Mouse (Mus musculus): Measurements from ENCODE around the gene Ddx49. TPM values are rescaled to one million over a fixed set of nuclear protein-coding genes. Genes with fewer than 3 reads are reported as not detected.
A peak's percentile ranks its signal among the peaks of the same experiment; 100 is the strongest.

Gene Ddx49
- total and polyA plus RNA-seq, 3 experiments: 64.9 to 98.4 (median 77.3) TPM

DNA sequence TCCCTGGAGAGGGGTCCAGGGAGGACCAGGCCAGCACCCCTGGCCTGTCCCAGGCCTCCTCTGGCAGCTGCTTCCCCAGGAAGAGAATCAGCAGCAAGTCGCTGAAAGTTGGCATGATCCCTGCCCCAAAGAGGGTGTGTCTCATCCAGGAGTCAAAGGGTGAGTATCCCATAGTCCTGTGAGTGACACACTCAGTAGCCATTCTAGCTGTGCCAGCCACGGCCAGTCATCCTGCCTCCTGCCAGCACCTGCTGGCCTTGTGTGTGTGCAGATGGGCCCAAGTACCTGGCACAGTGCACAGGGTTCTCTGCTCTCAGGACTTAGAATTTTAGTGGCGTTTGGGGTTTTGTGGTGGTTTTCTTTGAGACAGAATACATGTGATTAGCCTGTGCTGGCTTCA is 44.8 kb downstream of the Ddx49 start:
- H3K27ac ChIP-seq (ENCODE audit: insufficient read depth, low read depth): no peak overlapping the region
- no peak overlapping the region for H3K4me3 ChIP-seq (replicated peaks in 1 of 3; ENCODE audit: low read depth in 2 of 3, low read length in 2 of 3, poor library complexity in 1 of 3)
- TF ChIP-seq RAD21 (IDR thresholded peaks at IDR 0.05; ENCODE audit: low read depth, low read length): no peak
- TF ChIP-seq MXI1 (IDR thresholded peaks at IDR 0.05; ENCODE audit: low read depth, low read length): no peak
- no peak for TF ChIP-seq JUND (conservative IDR thresholded peaks at IDR 0.05; ENCODE audit: low read depth, low read length)
- TF ChIP-seq CTCF (conservative IDR thresholded peaks at IDR 0.05 in 1 of 2, IDR thresholded peaks at IDR 0.05 in 1 of 2; ENCODE audit: low read depth in 2 of 2, low read length in 2 of 2): no peak
- TF ChIP-seq SMC3 (IDR thresholded peaks at IDR 0.05; ENCODE audit: low read depth, low read length): no peak
- TF ChIP-seq ZKSCAN1 (IDR thresholded peaks at IDR 0.05; ENCODE audit: borderline replicate concordance, low read depth, low read length): no peak
- TF ChIP-seq MAZ (IDR thresholded peaks at IDR 0.05; ENCODE audit: low read depth, low read length): no peak
- no peak for TF ChIP-seq MEF2A (IDR thresholded peaks at IDR 0.05; ENCODE audit: borderline replicate concordance, low read depth, low read length)
- TF ChIP-seq ELF1 (IDR thresholded peaks at IDR 0.05; ENCODE audit: low read depth, low read length): no peak
- TF ChIP-seq POLR2AphosphoS2 (IDR thresholded peaks at IDR 0.05; ENCODE audit: low read depth, low read length): no peak
- TF ChIP-seq NELFE (IDR thresholded peaks at IDR 0.05; ENCODE audit: low read depth, low read length): no peak
- TF ChIP-seq SIN3A (IDR thresholded peaks at IDR 0.05; ENCODE audit: low read length): no peak
- no peak for TF ChIP-seq NRF1 (IDR thresholded peaks at IDR 0.05; ENCODE audit: low read depth, low read length)
- no peak for TF ChIP-seq ZNF384 (IDR thresholded peaks at IDR 0.05; ENCODE audit: low read depth, low read length)
- TF ChIP-seq RCOR1 (conservative IDR thresholded peaks at IDR 0.05; ENCODE audit: low read depth, low read length): no peak
- no peak for TF ChIP-seq BHLHE40 (IDR thresholded peaks at IDR 0.05; ENCODE audit: low read depth, low read length)
- TF ChIP-seq MAX (IDR thresholded peaks at IDR 0.05; ENCODE audit: low read length): no peak
- TF ChIP-seq TCF12 (IDR thresholded peaks at IDR 0.05; ENCODE audit: low read depth, low read length): no peak
- no peaks in the 10 kb centered on the region for H3K79me2 ChIP-seq (replicated peaks; ENCODE audit: control insufficient read depth, extremely low read depth, insufficient read depth, poor library complexity, severe bottlenecking)
- H3K9ac ChIP-seq (ENCODE audit: insufficient read depth, low read depth): no peak overlapping the region
- H3K4me2 ChIP-seq (ENCODE audit: insufficient read depth, low read depth, poor library complexity, severe bottlenecking): no peak overlapping the region
- H3K9me3 ChIP-seq (replicated peaks; ENCODE audit: low read length): no peaks in the 10 kb centered on the region
- DNase-seq (ENCODE audit: extremely low read depth): no peak
- no peaks in the 10 kb centered on the region for H3K27me3 ChIP-seq (replicated peaks)
- 0 out of 4 replicates have a peak, but pooled peaks cover 0 to 2% of the 10 kb centered on the region in 2 experiments for H3K4me1 ChIP-seq (ENCODE audit: control insufficient read depth in 1 of 2, insufficient read depth in 2 of 2)
- in situ Hi-C loops (cut with MboI; ENCODE audit: low pct_ligation_motif_present, low pct_unique_long_range_greater_than_20kb, low sequenced_read_pairs): no loop called here
- peaks cover 87 to 98% of the 10 kb centered on the region in 2 experiments for H3K36me3 ChIP-seq (replicated peaks in 1 of 2; ENCODE audit: control insufficient read depth in 1 of 2, insufficient read depth in 1 of 2, low read length in 1 of 2)
- dilution Hi-C loops (cut with MboI; ENCODE audit: extremely low pct_ligation_motif_present, extremely low pct_unique_long_range_greater_than_20kb, low sequenced_read_pairs): no loop called here

DNA sequence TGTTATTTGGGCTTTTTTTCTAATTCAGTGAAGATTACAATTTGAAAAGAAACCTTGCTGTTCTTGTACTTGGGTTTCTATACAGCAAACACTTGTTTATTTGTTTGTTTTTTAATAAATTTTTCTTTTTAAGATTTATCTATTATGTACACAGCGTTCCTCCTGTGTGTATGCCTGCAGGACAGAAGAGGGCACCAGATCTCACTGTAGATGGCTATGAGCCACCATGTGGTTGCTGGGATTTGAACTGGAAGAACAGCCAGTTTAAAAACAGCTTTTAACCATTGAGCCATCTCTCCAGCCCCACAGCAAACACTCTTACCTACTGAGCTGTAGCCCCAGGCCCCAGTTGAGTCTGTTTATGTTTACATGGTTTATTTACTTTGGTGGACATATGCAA is 47.7 kb downstream of the Ddx49 start:
- peak; percentile 11 for TF ChIP-seq RAD21 (IDR thresholded peaks at IDR 0.05; ENCODE audit: low read depth, low read length)
- TF ChIP-seq CTCF (conservative IDR thresholded peaks at IDR 0.05 in 1 of 2, IDR thresholded peaks at IDR 0.05 in 1 of 2; ENCODE audit: low read depth in 2 of 2, low read length in 2 of 2): peak in 1 of 2 experiments; percentile 52; a peak in 2 of 4 replicates
- no peak for TF ChIP-seq SIN3A (IDR thresholded peaks at IDR 0.05; ENCODE audit: low read length)
- TF ChIP-seq MEF2A (IDR thresholded peaks at IDR 0.05; ENCODE audit: borderline replicate concordance, low read depth, low read length): no peak
- Histone ChIP-seq H3K27ac (ENCODE audit: insufficient read depth, low read depth) (no peak overlapping the region), H3K4me3 (replicated peaks in 1 of 3; ENCODE audit: low read depth in 2 of 3, low read length in 2 of 3, poor library complexity in 1 of 3) (no peak overlapping the region), H3K9ac (ENCODE audit: insufficient read depth, low read depth) (no peak overlapping the region), H3K27me3 (replicated peaks) (no peaks in the 10 kb centered on the region), H3K79me2 (replicated peaks; ENCODE audit: control insufficient read depth, extremely low read depth, insufficient read depth, poor library complexity, severe bottlenecking) (no peaks in the 10 kb centered on the region), H3K4me1 (ENCODE audit: control insufficient read depth in 1 of 2, insufficient read depth in 2 of 2) (0 out of 4 replicates have a peak, but pooled peaks cover 0 to 2% of the 10 kb centered on the region in 2 experiments), H3K9me3 (replicated peaks; ENCODE audit: low read length) (no peaks in the 10 kb centered on the region), H3K36me3 (replicated peaks in 1 of 2; ENCODE audit: control insufficient read depth in 1 of 2, insufficient read depth in 1 of 2, low read length in 1 of 2) (peaks cover 87 to 98% of the 10 kb centered on the region in 2 experiments), H3K4me2 (ENCODE audit: insufficient read depth, low read depth, poor library complexity, severe bottlenecking) (no peak overlapping the region)
- in situ Hi-C loops (cut with MboI; ENCODE audit: low pct_ligation_motif_present, low pct_unique_long_range_greater_than_20kb, low sequenced_read_pairs) (no loop called here), dilution Hi-C loops (cut with MboI; ENCODE audit: extremely low pct_ligation_motif_present, extremely low pct_unique_long_range_greater_than_20kb, low sequenced_read_pairs) (no loop called here)
- no peak for DNase-seq (ENCODE audit: extremely low read depth)
